Mouse (Mus musculus) liver, adult 2 months (tissue): ENCODE measurements around the gene Rp9.
"Not testable (repeated sequence)": the region's sequence is repeated elsewhere in the genome, so short reads cannot be mapped to it uniquely, and the experiment has no call there.

Source experiments
- CTCF ChIP-seq: fragments of 200-500 bp; IDR thresholded peaks from 2 replicates; pipeline ENCODE4 v1.5.1; 2011; ENCODE audit warnings: low read depth, low read length, control low read depth
- POLR2A ChIP-seq: fragments of 200-500 bp; IDR thresholded peaks from 2 replicates; pipeline ENCODE4 v1.6.1; 2011; ENCODE audit warnings: low read length, control low read depth; ENCODE audit not compliant: insufficient read depth; ENCODE audit errors: extremely low read depth

- not testable (repeated sequence) for TF ChIP-seq POLR2A, CTCF
Observed at GRCm38 (mm10) chr9:22453990-22454389, 15.6 kb downstream of the Rp9 start, which contains the start of gene Gm17545.
